20 mouse cellular contexts compared by ENCODE assay signal in the genomic region with DNA sequence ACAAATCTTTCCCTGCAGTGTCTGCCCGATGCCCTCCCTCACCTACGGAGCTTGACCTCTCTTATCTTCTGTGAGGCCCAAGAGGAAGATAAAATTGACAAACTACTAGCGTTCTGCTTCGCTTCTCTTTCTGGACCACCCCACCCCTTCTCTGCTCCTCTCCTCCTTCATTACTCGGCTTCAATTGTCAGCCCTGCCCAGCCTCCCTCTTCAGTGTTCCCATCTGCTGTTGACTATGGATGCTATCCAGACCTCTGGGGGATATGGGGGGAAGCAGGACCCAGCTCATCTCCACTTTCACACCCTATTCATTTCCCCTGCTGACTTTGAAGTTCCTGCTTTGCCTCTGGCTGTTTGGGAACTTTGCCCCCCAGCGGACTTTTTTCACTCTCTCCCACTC.
A peak's percentile ranks its signal among the peaks of the same experiment; 100 is the strongest.
DNase-seq lines count a peak whose midpoint lies in the region; ATAC-seq lines count a peak whose summit lies in the region.
"Had no signal": no experiment of that assay in that cellular context is flagged by ENCODE, and none has a peak within 500 bp of the region (broad histone marks: within the 10 kb centered on the region; RNA-seq: fewer than 3 reads in every experiment).

No protein-coding gene starts in this region.

- H3K27ac ChIP-seq in heart, embryonic 10.5 days: no peak overlapping the region
- no peak overlapping the region for H3K27ac ChIP-seq in kidney, embryonic 16.5 days (ENCODE audit: low read length)
- H3K27ac ChIP-seq in lung, embryonic 15.5 days: no peak overlapping the region
- H3K27ac ChIP-seq in neural tube, embryonic 13.5 days (replicated peaks): 0 out of 2 replicates have a peak overlapping the region, but pooled peaks have one; percentile 28
- H3K27ac ChIP-seq in forebrain, embryonic 12.5 days: no peak overlapping the region
- H3K27ac ChIP-seq: embryonic facial prominence, embryonic 12.5 days; hindbrain, embryonic 10.5 days; intestine, embryonic 15.5 days; liver, embryonic 15.5 days had no signal

- intact Hi-C loops in heart, postnatal 25 days (cut with DNase I): no loop called here

- H3K9ac ChIP-seq in kidney, embryonic 16.5 days (replicated peaks; ENCODE audit: low read length): no peak overlapping the region
- no peak overlapping the region for H3K9ac ChIP-seq in lung, embryonic 15.5 days
- H3K9ac ChIP-seq in neural tube, embryonic 13.5 days: no peak overlapping the region
- H3K9ac ChIP-seq in forebrain, embryonic 12.5 days: no peak overlapping the region
- H3K9ac ChIP-seq: embryonic facial prominence, embryonic 12.5 days; intestine, embryonic 15.5 days; liver, embryonic 15.5 days had no signal

- peaks cover 7% of the 10 kb centered on the region for H3K4me1 ChIP-seq in heart, embryonic 10.5 days
- H3K4me1 ChIP-seq in kidney, embryonic 16.5 days (ENCODE audit: insufficient read depth, low read length): peaks cover 14% of the 10 kb centered on the region
- H3K4me1 ChIP-seq in lung, embryonic 15.5 days: peaks cover 13% of the 10 kb centered on the region
- H3K4me1 ChIP-seq in neural tube, embryonic 13.5 days (replicated peaks): peaks cover 23% of the 10 kb centered on the region
- peaks cover 11% of the 10 kb centered on the region for H3K4me1 ChIP-seq in forebrain, embryonic 12.5 days
- H3K4me1 ChIP-seq: liver, embryonic 15.5 days had no signal

- peak; percentile 65 for DNase-seq in heart, embryonic 10.5 days (ENCODE audit: low spot score)
- no peak for DNase-seq in heart, postnatal 25 days (ENCODE audit: low spot score)
- no peak for DNase-seq in kidney, postnatal 36 days
- no peak for DNase-seq in lung, postnatal 25 days (ENCODE audit: low spot score)
- DNase-seq: adrenal gland, postnatal 36 days; B cell, adult 2 months; cerebellum, adult 9-11 months; layer of hippocampus, postnatal 36 days; right cerebral cortex, postnatal 25 days; thymus, postnatal 36 days had no signal

- H3K9me3 ChIP-seq in heart, embryonic 10.5 days: no peaks in the 10 kb centered on the region
- no peaks in the 10 kb centered on the region for H3K9me3 ChIP-seq in kidney, embryonic 16.5 days (ENCODE audit: low read length)
- no peaks in the 10 kb centered on the region for H3K9me3 ChIP-seq in lung, embryonic 15.5 days
- no peaks in the 10 kb centered on the region for H3K9me3 ChIP-seq in neural tube, embryonic 13.5 days
- H3K9me3 ChIP-seq in forebrain, embryonic 12.5 days: no peaks in the 10 kb centered on the region
- H3K9me3 ChIP-seq: embryonic facial prominence, embryonic 12.5 days; hindbrain, embryonic 10.5 days; intestine, embryonic 15.5 days; liver, embryonic 15.5 days had no signal

- ATAC-seq in kidney, embryonic 16.5 days (ENCODE audit: low FRiP score, low TSS enrichment): peak; percentile 82
- ATAC-seq in lung, embryonic 15.5 days (ENCODE audit: borderline replicate concordance, extremely low read depth, low FRiP score, low TSS enrichment): peak; percentile 67; the same call in 1 of the 2 replicates
- no peak for ATAC-seq in neural tube, embryonic 13.5 days (ENCODE audit: low read depth)
- ATAC-seq in forebrain, embryonic 12.5 days (ENCODE audit: low FRiP score): no peak
- ATAC-seq: intestine, embryonic 15.5 days; midbrain, embryonic 16.5 days; Patski had no signal

- no peak overlapping the region for H3K4me3 ChIP-seq in heart, embryonic 10.5 days
- H3K4me3 ChIP-seq in kidney, embryonic 16.5 days (ENCODE audit: low read length): no peak overlapping the region
- H3K4me3 ChIP-seq in lung, embryonic 15.5 days: no peak overlapping the region
- no peak overlapping the region for H3K4me3 ChIP-seq in neural tube, embryonic 13.5 days
- no peak overlapping the region for H3K4me3 ChIP-seq in forebrain, embryonic 12.5 days (replicated peaks)
- H3K4me3 ChIP-seq: embryonic facial prominence, embryonic 12.5 days; hindbrain, embryonic 10.5 days; intestine, embryonic 15.5 days; liver, embryonic 15.5 days had no signal

- 10% methylated on average over 6 of the region's 6 CpGs for WGBS in heart, embryonic 10.5 days
- WGBS in kidney, embryonic 16.5 days: 4% methylated on average over 6 of the region's 6 CpGs
- WGBS in lung, embryonic 15.5 days: 17% methylated on average over 6 of the region's 6 CpGs
- WGBS in neural tube, embryonic 13.5 days: 34% methylated on average over 6 of the region's 6 CpGs
- 65% methylated on average over 6 of the region's 6 CpGs for WGBS in forebrain, embryonic 12.5 days

- H3K27me3 ChIP-seq in heart, embryonic 10.5 days (ENCODE audit: insufficient read depth, poor library complexity, severe bottlenecking): 0 out of 2 replicates have a peak, but pooled peaks cover 6% of the 10 kb centered on the region
- no peaks in the 10 kb centered on the region for H3K27me3 ChIP-seq in kidney, embryonic 16.5 days (ENCODE audit: insufficient read depth, low read length)
- no peaks in the 10 kb centered on the region for H3K27me3 ChIP-seq in lung, embryonic 15.5 days
- H3K27me3 ChIP-seq in neural tube, embryonic 13.5 days: no peaks in the 10 kb centered on the region
- H3K27me3 ChIP-seq in forebrain, embryonic 12.5 days: peaks cover 5% of the 10 kb centered on the region; the same call in 1 of the 2 replicates
- H3K27me3 ChIP-seq: embryonic facial prominence, embryonic 12.5 days; intestine, embryonic 15.5 days; liver, embryonic 15.5 days; Patski had no signal

- H3K4me2 ChIP-seq in kidney, embryonic 16.5 days (replicated peaks; ENCODE audit: low read depth, low read length): no peak overlapping the region
- H3K4me2 ChIP-seq in lung, embryonic 15.5 days: no peak overlapping the region
- H3K4me2 ChIP-seq in neural tube, embryonic 13.5 days: no peak overlapping the region
- H3K4me2 ChIP-seq in forebrain, embryonic 12.5 days: no peak overlapping the region
- H3K4me2 ChIP-seq: embryonic facial prominence, embryonic 12.5 days; intestine, embryonic 15.5 days; liver, embryonic 15.5 days had no signal

- H3K36me3 ChIP-seq in heart, embryonic 10.5 days: no peaks in the 10 kb centered on the region
- no peaks in the 10 kb centered on the region for H3K36me3 ChIP-seq in kidney, embryonic 16.5 days (ENCODE audit: insufficient read depth, low read length)
- no peaks in the 10 kb centered on the region for H3K36me3 ChIP-seq in lung, embryonic 15.5 days
- no peaks in the 10 kb centered on the region for H3K36me3 ChIP-seq in neural tube, embryonic 13.5 days
- H3K36me3 ChIP-seq in forebrain, embryonic 12.5 days (replicated peaks): no peaks in the 10 kb centered on the region
- H3K36me3 ChIP-seq: embryonic facial prominence, embryonic 12.5 days; hindbrain, embryonic 10.5 days; intestine, embryonic 15.5 days; liver, embryonic 15.5 days had no signal

Comparison
In these comparisons a context has a peak if more than half of its experiments do, and no peak if none do; other contexts are left out.
1. ATAC-seq: peak in kidney, embryonic 16.5 days (single experiment) and lung, embryonic 15.5 days (single experiment); none in neural tube, embryonic 13.5 days (single experiment) and forebrain, embryonic 12.5 days (single experiment).